Mouse (Mus musculus) kidney, adult 11 months (tissue): ENCODE data around the gene Rbm47.
"Not testable (repeated sequence)": the region's sequence is repeated elsewhere in the genome, so short reads cannot be mapped to it uniquely, and the experiment has no call there.

ENCODE experiments used
- DNase-seq: peaks from one replicate; pipeline ENCODE4 v3.0.0; 2022

Rbm47 gene

DNA sequence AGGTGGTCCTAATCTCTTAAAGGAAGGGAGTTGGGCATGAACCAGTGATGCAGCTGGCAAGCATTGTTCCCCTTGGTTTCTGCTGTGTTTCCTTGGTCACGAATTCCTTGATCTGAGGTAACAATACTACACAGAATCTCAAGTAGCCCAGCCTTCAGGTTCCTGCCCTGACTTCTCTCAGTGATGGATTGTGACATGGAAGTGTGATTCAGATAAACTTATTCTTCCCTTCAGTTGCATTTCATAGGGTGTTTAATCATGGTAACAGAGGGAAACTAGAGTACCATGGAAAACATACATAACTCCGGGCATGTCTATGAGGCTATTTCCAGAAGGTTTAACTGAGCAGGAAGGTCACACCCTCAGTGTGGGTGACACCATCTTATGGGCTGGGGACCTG, at the start of gene Rbm47:
Gene Rbm47 (minus strand): TSS at position 101 of the 400 bp plus-strand sequence.
- DNase-seq: no peak

DNA sequence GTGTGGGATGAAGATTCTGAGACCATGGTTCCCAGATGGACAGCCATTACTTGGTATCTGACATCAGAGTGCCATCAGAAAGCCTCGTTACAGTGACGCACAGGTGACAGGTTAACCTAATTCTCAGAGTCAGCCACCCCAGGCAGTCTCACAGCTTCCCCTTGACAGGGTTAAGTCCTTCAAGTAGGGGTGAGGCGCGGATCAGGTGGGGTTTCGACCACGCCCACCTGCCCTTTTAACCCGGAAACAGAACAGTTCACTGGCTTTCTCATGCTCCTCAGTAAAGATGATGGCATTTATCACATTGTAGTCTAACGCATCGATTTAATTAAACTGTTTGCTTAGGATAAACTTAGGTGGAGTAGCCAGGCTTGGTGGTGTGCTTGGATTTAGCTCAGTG, 47.7 kb upstream of the Rbm47 start:
- DNase-seq: no peak

DNA sequence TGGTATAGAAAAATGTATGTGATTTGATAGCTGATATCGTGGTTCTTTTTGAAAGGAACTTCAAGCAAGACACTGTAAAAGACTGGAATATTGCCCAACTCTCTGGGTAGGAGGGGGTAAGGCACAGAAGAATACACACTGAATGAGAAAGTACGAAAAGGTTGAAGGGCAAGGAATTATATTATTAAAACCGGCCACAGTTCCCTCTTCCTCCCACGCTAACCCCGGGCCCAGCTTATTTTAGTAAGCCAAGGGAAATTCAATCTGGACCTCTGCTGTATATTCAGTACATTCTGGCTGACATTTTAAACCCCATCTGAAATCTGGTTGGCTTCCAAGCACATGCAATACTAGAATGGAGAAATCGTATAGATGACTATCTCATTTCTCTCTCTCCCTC, 46.8 kb upstream of the Rbm47 start:
- no peak for DNase-seq

DNA sequence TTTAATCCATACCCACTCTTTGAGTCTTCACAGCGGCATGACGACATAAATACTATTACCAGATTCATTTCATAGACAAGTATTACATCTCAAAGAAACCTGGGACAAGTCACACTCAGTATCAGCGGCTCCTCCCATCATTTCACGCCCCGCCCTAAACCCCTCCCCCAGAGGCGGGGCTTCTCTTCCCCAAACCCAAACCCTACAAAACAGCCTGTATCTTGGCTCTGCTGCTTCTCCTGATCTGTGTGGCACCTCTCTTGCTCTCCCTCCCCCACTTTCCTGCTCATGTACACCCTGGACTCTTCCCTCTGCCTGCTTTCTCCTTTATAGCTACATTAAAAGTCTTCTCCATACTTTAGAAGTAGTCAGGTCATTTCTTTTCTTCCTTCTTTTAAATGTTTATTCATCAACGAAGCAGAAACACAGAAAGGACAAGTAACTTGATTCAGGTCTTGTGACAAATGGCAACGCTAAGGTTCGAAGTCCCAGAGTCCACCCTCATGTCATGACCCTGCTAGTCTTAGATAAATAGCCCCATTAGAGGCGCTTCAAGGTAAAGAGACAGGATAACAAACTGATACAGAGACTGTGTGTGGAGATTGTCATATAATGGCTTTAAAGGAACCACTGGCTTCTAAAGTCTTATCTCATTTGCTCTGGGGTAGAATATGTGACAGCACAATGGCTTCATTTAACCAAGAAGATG, 42.8 kb upstream of the Rbm47 start:
- no peak for DNase-seq

DNA sequence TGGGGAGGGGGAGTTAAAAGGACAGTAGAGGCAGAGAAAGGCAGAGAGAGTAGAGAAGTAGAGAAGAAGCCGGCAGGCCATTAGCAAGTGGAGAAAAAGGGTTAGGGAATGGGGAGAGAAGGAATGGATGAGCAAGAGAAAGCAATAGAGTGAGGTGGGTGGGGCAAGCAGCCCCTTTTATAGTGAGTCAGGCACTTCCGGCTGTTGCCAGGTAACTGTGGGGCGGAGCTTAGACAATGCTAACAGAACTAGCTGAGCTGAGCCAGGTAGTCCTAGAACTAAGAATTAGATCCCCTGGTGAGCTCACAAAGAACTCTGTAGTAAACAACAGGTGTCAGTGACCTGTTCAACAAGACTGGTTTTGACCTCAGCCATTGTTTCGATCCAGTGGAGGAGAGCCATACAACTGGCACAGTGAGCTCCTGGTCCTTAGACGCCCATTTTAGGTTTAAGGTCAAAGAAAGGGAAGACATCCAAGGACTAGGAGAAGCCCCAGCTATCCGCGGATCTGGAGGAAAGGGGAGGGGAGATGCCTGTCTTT, 41.5 kb upstream of the Rbm47 start:
- no peak for DNase-seq

DNA sequence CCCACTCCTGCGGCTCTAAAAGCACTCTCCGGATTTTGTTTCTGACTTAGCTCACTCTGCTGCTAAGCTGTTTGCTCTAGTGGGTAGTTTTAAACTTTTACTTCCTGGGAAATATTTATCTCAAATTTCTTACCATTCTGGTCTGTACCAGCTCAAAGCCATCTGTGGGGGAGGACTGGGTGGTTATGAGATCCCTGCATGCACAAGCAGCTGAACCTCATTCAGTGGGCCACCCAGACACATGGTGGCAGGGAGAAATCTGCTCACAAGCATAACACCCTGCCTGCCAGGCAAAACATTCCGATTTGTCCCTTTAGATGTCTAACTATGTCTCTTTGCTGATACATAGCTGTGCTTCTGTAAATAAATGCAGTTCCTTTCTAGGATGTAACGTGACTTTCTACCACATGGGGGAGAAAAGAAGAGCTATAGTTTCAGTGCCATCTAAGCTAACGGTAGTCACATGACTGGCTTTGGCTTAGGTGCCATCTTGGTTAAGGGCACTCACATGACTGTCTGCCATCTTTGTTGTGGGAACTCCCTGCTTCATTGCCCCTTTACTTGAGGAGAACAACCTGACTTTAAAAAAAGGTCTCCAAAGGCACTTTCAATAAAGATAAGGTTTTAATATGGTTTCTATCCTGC, 36.7 kb upstream of the Rbm47 start:
- no peak for DNase-seq

DNA sequence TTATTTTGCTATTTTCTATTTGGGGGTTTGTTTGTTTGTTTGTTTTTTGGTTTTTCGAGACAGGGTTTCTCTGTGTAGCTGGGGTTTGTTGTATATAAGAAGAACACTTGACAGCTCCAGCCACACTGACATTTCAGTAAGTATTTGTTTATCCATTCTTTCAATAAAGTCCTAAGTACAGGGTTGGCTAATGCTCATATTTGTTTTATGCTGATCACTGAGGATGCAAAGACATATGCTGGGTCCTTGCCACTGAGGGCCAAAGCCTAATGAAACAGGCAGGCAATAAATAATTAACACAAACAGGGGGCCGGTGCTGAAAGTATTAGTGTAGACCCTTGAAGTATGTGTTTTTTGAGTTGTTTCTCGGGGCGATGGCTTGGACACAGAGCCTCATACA, 32.0 kb upstream of the Rbm47 start:
- no peak for DNase-seq

DNA sequence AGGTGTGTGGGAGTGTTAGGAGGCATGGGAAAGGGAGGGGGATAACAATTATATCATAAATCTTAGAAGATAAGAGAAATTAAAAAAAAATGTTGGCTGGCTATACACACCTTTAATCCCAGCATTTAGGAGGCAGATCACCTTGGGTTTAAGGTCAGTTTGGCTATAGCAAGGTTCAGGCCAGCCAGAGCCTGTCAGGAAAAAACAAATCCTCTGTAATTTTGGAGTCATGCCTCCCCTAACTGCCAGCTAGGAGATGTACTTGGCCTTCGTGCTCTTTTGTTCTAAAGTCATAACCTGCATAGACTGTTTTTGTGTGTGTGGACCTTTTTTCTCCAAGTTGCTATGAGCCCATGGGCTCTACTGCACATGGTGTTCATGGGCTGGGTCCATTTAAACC, 30.5 kb upstream of the Rbm47 start:
- no peak for DNase-seq

DNA sequence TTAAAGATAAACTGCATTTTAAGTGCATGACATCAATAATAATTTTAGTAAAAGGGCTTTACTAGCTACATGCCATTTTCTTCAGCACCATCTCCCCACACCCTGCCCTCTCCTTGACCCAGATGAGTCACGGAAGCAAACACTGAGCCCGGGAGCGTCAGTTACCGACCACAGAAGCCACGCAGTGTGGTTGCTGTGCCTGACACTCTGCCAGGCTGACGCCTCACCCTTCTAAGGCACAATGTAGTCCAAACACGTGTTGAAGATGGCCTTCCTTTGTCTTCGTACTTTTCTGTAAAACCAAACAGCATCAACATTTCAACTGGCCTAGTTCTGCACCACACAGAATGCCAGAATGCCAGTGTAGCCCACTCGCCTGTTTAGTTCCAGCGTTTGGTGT, 27.1 kb upstream of the Rbm47 start:
- no peak for DNase-seq

DNA sequence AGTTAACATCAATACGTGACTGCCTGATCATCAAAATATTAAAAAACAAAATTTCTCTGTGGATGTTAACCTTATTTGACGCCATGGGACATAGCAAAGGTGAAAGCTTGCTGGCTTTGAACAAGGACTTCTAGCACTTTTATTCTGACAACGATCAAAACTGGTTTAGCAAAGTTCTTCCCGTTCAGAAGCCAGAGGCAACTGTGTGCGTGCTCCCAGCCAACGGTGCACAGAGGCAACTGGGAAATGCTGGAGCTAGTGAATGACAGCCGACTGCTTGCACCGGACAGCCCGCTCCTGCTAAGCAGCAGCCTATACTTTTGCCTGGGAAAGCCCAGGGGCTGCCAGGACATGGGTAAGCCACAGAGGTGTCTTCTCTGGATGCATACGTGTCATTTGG, 22.4 kb upstream of the Rbm47 start:
- DNase-seq: peak; percentile 18

DNA sequence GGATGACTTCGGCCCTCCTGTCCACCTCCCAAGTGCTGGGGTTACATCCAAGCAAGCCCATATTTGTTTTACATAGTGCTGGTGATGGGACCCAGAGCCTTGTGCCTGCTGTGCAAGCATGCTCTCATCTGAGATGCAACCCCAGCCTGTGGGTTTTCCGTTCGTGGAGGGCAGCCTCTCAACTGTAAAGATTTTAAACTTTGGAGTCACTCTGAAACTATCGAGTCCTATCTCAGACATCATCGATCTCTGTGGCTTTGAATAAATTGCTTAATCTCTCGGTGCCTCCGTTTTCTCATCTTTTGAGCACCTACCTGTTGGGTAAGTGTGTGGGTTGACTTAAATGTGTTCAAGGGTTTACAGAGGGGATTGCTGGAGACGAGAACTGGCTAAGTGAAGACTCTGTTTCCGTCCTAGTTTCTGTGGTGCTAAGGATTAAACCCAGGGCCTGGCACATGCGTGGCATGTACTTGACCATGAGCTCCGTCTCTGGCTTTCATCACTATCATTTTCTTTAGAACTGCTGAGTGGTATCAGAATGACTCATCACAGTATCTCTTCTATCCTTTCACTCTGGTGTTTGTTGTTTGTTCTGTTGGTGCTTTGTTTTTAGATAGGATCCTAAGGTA, 20.4 kb upstream of the Rbm47 start:
- no peak for DNase-seq

DNA sequence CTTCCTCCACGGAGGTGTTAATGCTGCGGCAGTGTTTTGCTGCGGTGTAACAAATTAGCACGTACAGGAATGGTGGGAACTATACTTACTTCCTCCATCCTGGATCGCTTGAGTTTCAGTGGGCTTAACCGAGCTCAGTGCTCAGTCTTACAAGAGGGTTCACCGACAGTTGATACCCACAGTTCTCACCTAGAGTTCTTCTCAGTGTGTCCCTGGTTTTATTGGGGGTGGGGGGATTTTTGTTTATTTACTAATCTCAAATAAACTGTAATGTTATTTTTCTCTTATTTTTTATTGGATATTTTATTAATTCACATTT, 18.2 kb upstream of the Rbm47 start:
- DNase-seq: no peak

DNA sequence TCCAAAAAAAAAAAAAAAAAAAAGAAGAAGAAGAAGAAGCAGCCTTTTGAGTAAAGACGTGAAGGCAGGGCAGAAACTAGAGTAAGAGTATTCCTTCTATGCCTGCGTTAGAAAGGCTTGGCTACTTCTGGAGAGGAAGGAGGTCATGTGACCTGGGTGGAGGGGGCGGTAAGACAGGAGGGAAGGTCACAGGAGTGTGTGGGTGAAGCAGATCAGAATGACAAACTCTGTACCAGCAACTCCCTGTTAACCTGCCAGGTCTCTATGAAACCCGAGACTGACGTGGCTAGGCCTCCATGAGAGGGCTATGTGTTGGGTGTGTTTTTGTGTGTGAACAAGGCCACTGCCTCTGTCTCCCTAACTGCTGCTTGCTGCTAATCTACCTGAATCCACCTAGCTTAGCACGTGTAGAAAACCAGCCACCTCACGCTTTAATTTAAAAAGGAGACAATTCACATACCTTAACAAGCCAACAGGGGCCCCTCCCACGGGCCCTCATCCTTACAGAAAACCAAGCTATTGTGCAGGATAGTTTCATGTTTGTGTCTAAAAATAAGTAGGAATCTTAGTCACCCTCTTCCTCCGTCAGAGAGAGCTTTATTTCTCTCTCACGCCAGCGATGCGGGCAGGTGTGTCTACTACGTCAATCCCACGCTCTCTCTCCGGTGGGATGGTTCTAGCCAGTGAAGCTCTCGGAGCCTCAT, 17.7 kb upstream of the Rbm47 start:
- DNase-seq: no peak

DNA sequence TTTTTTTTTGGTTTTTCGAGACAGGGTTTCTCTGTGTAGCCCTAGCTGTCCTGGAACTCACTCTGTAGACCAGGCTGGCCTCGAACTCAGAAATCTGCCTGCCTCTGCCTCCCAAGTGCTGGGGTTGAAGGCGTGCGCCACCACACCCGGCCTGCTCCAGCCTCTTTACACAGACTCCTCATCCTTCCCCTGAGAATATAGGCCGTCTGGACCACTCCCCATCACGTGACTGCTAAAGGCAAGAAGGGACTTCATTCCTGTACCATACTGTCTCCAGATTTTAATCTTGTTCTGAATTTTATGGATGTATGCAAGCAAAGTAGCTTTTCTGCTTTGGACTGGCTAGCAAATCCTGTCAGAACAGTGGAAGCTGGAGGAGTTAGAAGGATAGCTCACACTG, 15.7 kb upstream of the Rbm47 start:
- not testable (repeated sequence) for DNase-seq

DNA sequence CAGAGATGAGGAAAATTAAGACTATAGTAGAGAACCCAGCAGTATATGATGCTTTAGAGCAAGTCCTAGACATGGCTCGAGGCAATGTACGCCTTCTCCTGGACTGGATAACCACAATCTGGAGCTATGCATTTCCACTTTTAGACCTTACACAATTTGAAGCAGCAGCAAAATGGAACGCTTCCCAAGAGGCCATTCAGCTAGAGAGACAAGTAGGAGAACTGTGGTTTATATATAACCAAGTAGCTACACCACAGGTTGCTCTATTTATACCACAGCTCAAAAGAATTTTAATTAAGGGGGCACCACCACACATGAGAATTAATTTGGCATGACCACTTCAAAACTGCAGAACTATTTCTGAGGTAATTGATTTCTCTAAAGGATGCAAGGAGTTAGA, 9.2 kb upstream of the Rbm47 start:
- peak; percentile 21 for DNase-seq

DNA sequence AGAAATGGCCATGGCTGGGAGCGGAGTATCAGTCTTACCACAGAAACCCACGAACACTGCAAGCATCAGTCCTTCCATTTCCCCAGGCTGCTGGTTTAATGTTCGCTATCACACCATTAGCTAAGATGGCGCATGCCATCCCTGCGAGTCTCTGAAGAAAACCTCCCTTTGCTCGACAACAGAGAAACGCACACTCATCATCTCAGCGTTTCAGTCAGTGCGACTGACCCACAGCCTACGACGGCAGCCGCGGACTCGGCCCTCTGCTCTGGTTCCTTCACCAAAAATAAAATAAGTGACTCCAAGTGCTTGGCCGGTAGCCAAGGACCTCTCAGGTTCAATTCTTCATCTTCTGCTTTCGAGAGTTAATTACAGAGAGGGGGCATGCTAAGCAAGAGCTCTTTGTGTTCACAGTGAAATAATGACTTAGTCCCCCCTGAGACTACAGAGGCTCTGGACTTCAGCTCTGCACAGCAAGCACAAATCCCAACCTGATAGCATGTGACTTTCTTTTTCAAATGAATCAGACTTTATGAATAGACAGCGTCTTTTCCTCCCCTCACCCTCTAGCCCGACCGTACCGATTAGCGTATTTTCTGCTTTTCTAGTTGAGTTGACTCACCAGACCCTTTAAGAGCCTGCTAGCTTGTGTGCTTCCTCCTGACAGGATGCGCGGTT, 1.4 kb upstream of the Rbm47 start:
- no peak for DNase-seq

DNA sequence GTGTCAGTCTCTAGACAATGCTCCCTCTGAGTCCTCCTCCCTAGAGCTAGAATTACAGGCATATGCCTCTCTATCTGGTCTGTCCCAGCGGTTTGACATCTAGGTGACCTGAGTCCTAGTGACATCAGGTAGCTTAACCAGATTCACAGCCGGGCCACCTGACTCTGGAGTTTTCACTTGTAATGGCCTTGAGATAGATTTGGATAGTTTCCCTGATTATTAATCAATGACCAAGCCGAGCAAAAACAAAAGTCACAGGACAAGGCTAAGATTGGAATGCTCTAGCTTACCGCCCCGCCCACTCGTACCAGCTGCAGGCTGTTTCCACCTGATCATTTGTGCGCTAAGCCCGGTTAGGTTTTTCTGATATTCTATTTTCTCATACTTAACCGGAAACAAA, 2.3 kb downstream of the Rbm47 start:
- DNase-seq: peak; percentile 60

DNA sequence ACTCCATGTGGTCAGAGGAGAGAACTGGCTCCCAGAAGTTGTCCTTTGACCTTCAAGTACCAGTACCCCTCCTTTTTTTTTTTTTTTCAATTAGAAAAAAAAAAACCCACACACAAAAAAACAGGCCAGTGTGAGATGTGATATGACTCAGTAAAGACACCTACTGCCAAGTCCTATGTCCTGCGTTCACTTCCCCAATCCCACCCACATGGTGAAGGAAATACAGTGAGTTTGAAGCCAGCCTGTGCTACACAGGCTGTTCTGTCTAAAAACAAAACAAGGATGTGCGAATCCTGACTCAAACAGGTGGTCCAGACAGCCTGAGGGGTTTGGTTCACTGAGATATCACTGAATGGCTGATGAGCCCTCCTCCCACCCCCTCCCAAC, 3.8 kb downstream of the Rbm47 start:
- no peak for DNase-seq

DNA sequence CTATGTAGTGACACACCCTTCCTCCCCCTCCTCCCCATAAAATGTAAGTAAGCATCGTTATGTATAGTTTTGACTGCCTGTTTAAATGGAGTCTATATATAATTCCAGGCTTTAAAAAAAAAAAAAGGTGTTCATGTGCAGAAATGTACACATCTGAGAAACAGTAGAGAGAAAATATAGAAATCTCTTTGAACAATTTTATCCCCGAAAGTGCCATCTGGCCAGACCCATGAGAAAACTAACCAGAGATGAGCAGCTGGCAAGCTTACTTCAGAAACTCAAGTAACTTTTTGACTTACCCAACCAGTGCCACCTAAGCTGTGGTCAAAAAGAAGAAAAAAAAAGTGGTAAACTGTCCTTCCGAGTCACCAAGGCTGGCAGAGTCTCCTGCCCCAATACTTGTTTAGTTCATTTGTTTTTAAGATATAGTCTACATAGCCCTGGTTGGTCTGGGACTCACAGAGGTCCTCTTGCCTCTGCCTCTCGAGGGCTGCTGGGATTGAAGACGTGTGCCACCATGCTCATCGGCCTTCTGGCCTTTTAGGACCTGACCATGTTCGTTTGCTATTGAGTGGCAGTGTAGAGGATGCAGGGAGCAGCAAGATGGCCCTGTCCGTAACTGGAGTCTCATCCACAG, 4.3 kb downstream of the Rbm47 start:
- DNase-seq: no peak

DNA sequence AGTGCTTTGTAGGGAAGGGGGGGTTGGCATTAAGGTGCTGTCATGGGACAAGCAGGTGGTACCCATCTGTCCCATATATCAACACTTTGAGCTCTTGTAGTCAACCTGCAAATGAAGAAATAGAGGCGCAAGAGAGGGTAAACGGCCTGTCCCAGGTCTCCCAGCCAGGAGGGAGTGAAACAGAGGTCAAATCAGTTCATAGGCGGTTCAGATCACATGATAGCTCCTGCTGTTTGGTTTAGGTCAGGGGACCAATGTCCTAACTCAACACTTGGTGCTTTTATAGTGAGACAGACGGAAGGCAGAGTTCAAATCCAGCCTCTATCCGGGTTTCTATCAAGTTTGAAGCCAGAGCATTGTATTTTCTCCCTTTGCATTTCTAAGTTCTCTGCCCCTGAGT, 6.0 kb downstream of the Rbm47 start:
- no peak for DNase-seq

DNA sequence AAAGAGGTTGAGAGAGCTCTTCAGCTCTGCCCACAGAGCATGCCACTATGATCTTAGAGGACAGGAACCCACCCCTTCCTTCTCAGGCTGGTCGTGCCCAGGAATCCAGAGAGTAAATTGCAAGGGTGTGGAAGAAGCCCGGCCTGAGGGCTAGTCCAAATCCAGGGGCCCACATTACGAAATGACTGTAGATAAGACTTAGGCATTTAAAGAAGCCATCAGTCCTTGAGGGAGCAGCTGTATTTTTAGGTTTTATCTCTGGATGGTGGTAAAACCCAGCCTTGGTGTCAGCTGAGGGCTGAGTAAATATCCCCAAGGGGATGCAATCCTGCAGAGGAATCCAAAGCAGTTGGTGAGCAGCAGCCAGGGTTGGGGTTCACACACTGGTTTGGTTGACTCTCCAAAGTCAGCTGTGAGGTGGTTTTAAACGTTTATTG, 6.7 kb downstream of the Rbm47 start:
- no peak for DNase-seq

DNA sequence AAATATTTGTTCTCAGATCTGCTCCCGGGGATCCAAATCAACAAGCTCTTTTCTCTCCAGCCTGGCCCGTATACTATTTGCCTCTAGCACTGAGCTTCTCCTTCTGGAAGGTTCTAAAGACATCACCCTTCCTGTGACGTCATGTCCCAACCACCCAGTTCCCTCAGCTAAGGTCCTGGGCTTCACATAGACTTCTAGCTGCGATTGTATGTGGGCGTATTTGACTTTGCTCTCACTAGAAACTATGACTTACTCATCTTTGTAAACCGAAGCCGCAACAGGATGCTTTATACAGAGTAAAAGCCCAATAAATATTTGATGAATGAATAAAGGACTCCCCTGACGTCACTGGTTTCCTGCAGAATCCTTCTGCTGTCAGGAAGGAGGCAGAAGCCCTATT, 7.2 kb downstream of the Rbm47 start:
- no peak for DNase-seq
